Mouse (Mus musculus) liver, embryonic 13.5 days (tissue): Measurements from ENCODE around the gene Elmsan1. TPM values are rescaled to one million over a fixed set of nuclear protein-coding genes. Genes with fewer than 3 reads are reported as not detected.

Experiments used
- ATAC-seq: fragments of 200-750 bp; cut with Nextera tagmentation; 2 replicates; pipeline ENCODE4 v1.8.0; 2017; ENCODE audit warnings: low read depth, mild to moderate bottlenecking, moderate number of reproducible peaks, moderate library complexity
- DNase-seq: peaks from one replicate; pipeline ENCODE4 v3.0.0; 2022
- H3K27ac ChIP-seq: fragments of 300-500 bp; sonication (generic); 2 replicates; pipeline ENCODE4 v1.5.1; 2015; ENCODE audit warnings: moderate library complexity, mild to moderate bottlenecking, inconsistent platforms
- H3K27me3 ChIP-seq: fragments of 300-500 bp; sonication (generic); 2 replicates; pipeline ENCODE4 v1.6.1; 2015; ENCODE audit warnings: mild to moderate bottlenecking, inconsistent platforms
- H3K36me3 ChIP-seq: fragments of 300-500 bp; sonication (generic); 2 replicates; pipeline ENCODE4 v1.6.1; 2015; ENCODE audit warnings: mild to moderate bottlenecking, inconsistent platforms
- H3K4me1 ChIP-seq: fragments of 300-500 bp; sonication (generic); replicated peaks from 2 replicates; pipeline ENCODE4 v1.6.1; 2015; ENCODE audit warnings: inconsistent platforms
- H3K4me2 ChIP-seq: fragments of 300-500 bp; sonication (generic); 2 replicates; pipeline ENCODE4 v1.6.1; 2015; ENCODE audit warnings: inconsistent platforms, mild to moderate bottlenecking, moderate library complexity
- H3K4me3 ChIP-seq: fragments of 300-500 bp; sonication (generic); replicated peaks from 2 replicates; pipeline ENCODE4 v1.5.1; 2015; ENCODE audit warnings: mild to moderate bottlenecking, inconsistent platforms
- H3K9ac ChIP-seq: fragments of 300-500 bp; sonication (generic); 2 replicates; pipeline ENCODE4 v1.6.1; 2015; ENCODE audit warnings: mild to moderate bottlenecking, inconsistent platforms
- H3K9me3 ChIP-seq: fragments of 300-500 bp; sonication (generic); replicated peaks from 2 replicates; pipeline ENCODE4 v1.6.1; 2016; ENCODE audit warnings: inconsistent platforms
- WGBS: fragments of 180-500 bp; shearing (Covaris S2); methylation state at CpG from one replicate; pipeline ENCODE4 v1.1.7; 2015; ENCODE audit not compliant: insufficient replicate concordance; 5-methylcytosine and 5-hydroxymethylcytosine counted together
- polyA plus RNA-seq: library from polyadenylated mRNA; unstranded; fragments of >200 nt; fragmentation: Nextera tagmentation; extraction: Ambion mirVana; gene quantifications from 2 replicates; pipeline ENCODE4 v1.2.1, GENCODE M21; 2015

Elmsan1 gene
- polyA plus RNA-seq, 1 experiment from 2014 or later: 3.7 TPM

- Histone ChIP-seq H3K9me3 (no peaks in the 10 kb centered on the region), H3K36me3 (peaks cover 22% of the 10 kb centered on the region), H3K4me3 (no peak overlapping the region), H3K27me3 (no peaks in the 10 kb centered on the region), H3K4me2 (peak overlapping the region; percentile 44), H3K9ac (peak overlapping the region; percentile 52), H3K27ac (peak overlapping the region; percentile 99), H3K4me1 (peaks cover 93% of the 10 kb centered on the region)
- DNase-seq (no peak), ATAC-seq (no peak)
- 78% methylated on average over 3 of the region's 3 CpGs for WGBS
These were observed 38.6 kb downstream of the Elmsan1 start for GRCm38 (mm10) chr12:84180090-84180489.

- H3K27ac ChIP-seq: peak overlapping the region; percentile 99
- 55% methylated on average over 10 of the region's 10 CpGs for WGBS
These were observed 39.8 kb downstream of the Elmsan1 start for GRCm38 (mm10) chr12:84178652-84179445.

GRCm38 (mm10) chr12:84178052-84178451, 40.6 kb downstream of the Elmsan1 start:
- Histone ChIP-seq H3K27ac (peak overlapping the region; percentile 99), H3K9ac (peak overlapping the region; percentile 80), H3K27me3 (no peaks in the 10 kb centered on the region), H3K36me3 (peaks cover 20% of the 10 kb centered on the region), H3K9me3 (no peaks in the 10 kb centered on the region), H3K4me3 (no peak overlapping the region), H3K4me1 (peaks cover 96% of the 10 kb centered on the region), H3K4me2 (peak overlapping the region; percentile 85)
- DNase-seq (no peak), ATAC-seq (no peak)
- 28% methylated on average over 1 of the region's 1 CpGs for WGBS

More at GRCm38 (mm10) chr12:84178652-84179445, 39.8 kb downstream of the Elmsan1 start:
- peak overlapping the region; percentile 80 for H3K9ac ChIP-seq
- no peak for DNase-seq
- no peaks in the 10 kb centered on the region for H3K27me3 ChIP-seq
- H3K9me3 ChIP-seq: no peaks in the 10 kb centered on the region
- ATAC-seq: no peak
- H3K4me1 ChIP-seq: peaks cover 96% of the 10 kb centered on the region
- H3K4me2 ChIP-seq: peak overlapping the region; percentile 85; the same call in 1 of the 2 replicates
- no peak overlapping the region for H3K4me3 ChIP-seq
- H3K36me3 ChIP-seq: peaks cover 15% of the 10 kb centered on the region

- ATAC-seq (no peak), DNase-seq (no peak)
- Histone ChIP-seq H3K4me1 (peaks cover 95% of the 10 kb centered on the region), H3K36me3 (peaks cover 29% of the 10 kb centered on the region), H3K4me2 (peak overlapping the region; percentile 85), H3K27ac (peak overlapping the region; percentile 99), H3K9me3 (no peaks in the 10 kb centered on the region), H3K27me3 (no peaks in the 10 kb centered on the region), H3K4me3 (peak overlapping the region; percentile 65), H3K9ac (peak overlapping the region; percentile 80)
- 34% methylated on average over 6 of the region's 6 CpGs for WGBS
These were observed 41.6 kb downstream of the Elmsan1 start for GRCm38 (mm10) chr12:84176886-84177765.

GRCm38 (mm10) chr12:84176126-84176769, 42.4 kb downstream of the Elmsan1 start:
- Histone ChIP-seq H3K27ac (peak overlapping the region; percentile 99), H3K9me3 (no peaks in the 10 kb centered on the region), H3K4me1 (peaks cover 92% of the 10 kb centered on the region), H3K9ac (peak overlapping the region; percentile 80), H3K4me2 (peak overlapping the region; percentile 85), H3K27me3 (no peaks in the 10 kb centered on the region), H3K4me3 (peak overlapping the region; percentile 65), H3K36me3 (peaks cover 29% of the 10 kb centered on the region)
- peak; percentile 59 for ATAC-seq
- WGBS: under 1% methylated on average over 12 of the region's 13 CpGs
- DNase-seq: peak; percentile 65

GRCm38 (mm10) chr12:84175659-84176061, 43.0 kb downstream of the Elmsan1 start:
- peaks cover 35% of the 10 kb centered on the region for H3K36me3 ChIP-seq
- peak overlapping the region; percentile 85 for H3K4me2 ChIP-seq
- peak; percentile 91 for ATAC-seq
- DNase-seq: peak; percentile 97
- H3K27ac ChIP-seq: peak overlapping the region; percentile 99
- H3K27me3 ChIP-seq: no peaks in the 10 kb centered on the region
- 0% methylated on average over 20 of the region's 20 CpGs for WGBS
- peak overlapping the region; percentile 65 for H3K4me3 ChIP-seq
- no peaks in the 10 kb centered on the region for H3K9me3 ChIP-seq
- peaks cover 91% of the 10 kb centered on the region for H3K4me1 ChIP-seq
- peak overlapping the region; percentile 80 for H3K9ac ChIP-seq

GRCm38 (mm10) chr12:84174871-84175270, 43.8 kb downstream of the Elmsan1 start:
- WGBS: 35% methylated on average over 6 of the region's 6 CpGs
- ATAC-seq (no peak), DNase-seq (no peak)
- no peaks in the 10 kb centered on the region for H3K9me3 ChIP-seq
- peak overlapping the region; percentile 50 for H3K9ac ChIP-seq
- H3K4me2 ChIP-seq: peak overlapping the region; percentile 85
- peak overlapping the region; percentile 99 for H3K27ac ChIP-seq
- peaks cover 41% of the 10 kb centered on the region for H3K36me3 ChIP-seq
- H3K27me3 ChIP-seq: no peaks in the 10 kb centered on the region
- H3K4me3 ChIP-seq: peak overlapping the region; percentile 65
- H3K4me1 ChIP-seq: peaks cover 88% of the 10 kb centered on the region

GRCm38 (mm10) chr12:84174190-84174811, 44.4 kb downstream of the Elmsan1 start:
- Histone ChIP-seq H3K4me1 (peaks cover 82% of the 10 kb centered on the region), H3K9ac (peak overlapping the region; percentile 50), H3K9me3 (no peaks in the 10 kb centered on the region), H3K27me3 (no peaks in the 10 kb centered on the region), H3K36me3 (peaks cover 46% of the 10 kb centered on the region), H3K27ac (peak overlapping the region; percentile 99), H3K4me2 (peak overlapping the region; percentile 85), H3K4me3 (peak overlapping the region; percentile 65)
- 57% methylated on average over 9 of the region's 9 CpGs for WGBS
- ATAC-seq: no peak
- DNase-seq: no peak

GRCm38 (mm10) chr12:84173309-84173915, 45.3 kb downstream of the Elmsan1 start:
- 88% methylated on average over 13 of the region's 13 CpGs for WGBS

GRCm38 (mm10) chr12:84172862-84173261, 45.8 kb downstream of the Elmsan1 start:
- H3K36me3 ChIP-seq: peaks cover 55% of the 10 kb centered on the region
- H3K4me2 ChIP-seq: no peak overlapping the region
- H3K4me3 ChIP-seq: no peak overlapping the region
- DNase-seq (no peak), ATAC-seq (no peak)
- H3K9me3 ChIP-seq: no peaks in the 10 kb centered on the region
- no peaks in the 10 kb centered on the region for H3K27me3 ChIP-seq
- no peak overlapping the region for H3K9ac ChIP-seq
- H3K4me1 ChIP-seq: peaks cover 72% of the 10 kb centered on the region
- 92% methylated on average over 17 of the region's 17 CpGs for WGBS
- H3K27ac ChIP-seq: no peak overlapping the region

More at GRCm38 (mm10) chr12:84173309-84173915, 45.3 kb downstream of the Elmsan1 start:
- Histone ChIP-seq H3K27ac (peak overlapping the region; percentile 99), H3K27me3 (no peaks in the 10 kb centered on the region), H3K9me3 (no peaks in the 10 kb centered on the region), H3K4me2 (0 out of 2 replicates have a peak overlapping the region, but pooled peaks have one; percentile 85), H3K4me1 (peaks cover 75% of the 10 kb centered on the region), H3K36me3 (peaks cover 53% of the 10 kb centered on the region), H3K9ac (no peak overlapping the region), H3K4me3 (no peak overlapping the region)
- ATAC-seq: no peak
- DNase-seq: no peak
